Mouse (Mus musculus) myocyte (in vitro differentiated cells): ENCODE data around the gene Tssc4.

ENCODE experiments used
- CEBPB ChIP-seq: IDR thresholded peaks from 2 replicates; pipeline ENCODE4 v1.6.1; 2011; ENCODE audit warnings: mild to moderate bottlenecking, moderate library complexity; ENCODE audit not compliant: poor library complexity, insufficient read depth, severe bottlenecking
- MYOD1 ChIP-seq, 3 experiments: IDR thresholded peaks; one replicate each; pipeline ENCODE4 v1.6.1; 2011; ENCODE audit warnings: control low read depth in 2 of 3, low read depth in 2 of 3, mild to moderate bottlenecking in 2 of 3, moderate library complexity in 1 of 3; ENCODE audit not compliant: insufficient read length in 2 of 3, control insufficient read depth in 1 of 3
- MYOG ChIP-seq, 3 experiments: IDR thresholded peaks; one replicate each; pipeline ENCODE4 v1.6.1; 2011; ENCODE audit warnings: control low read depth in 2 of 3, low read depth in 2 of 3, mild to moderate bottlenecking in 2 of 3; ENCODE audit not compliant: insufficient read length in 2 of 3, control insufficient read depth in 1 of 3, insufficient read depth in 1 of 3
- POLR2A ChIP-seq: IDR thresholded peaks from one replicate; pipeline ENCODE4 v1.6.1; 2011; ENCODE audit warnings: low read depth, mild to moderate bottlenecking, control low read depth, moderate library complexity; ENCODE audit not compliant: insufficient read length
- TCF12 ChIP-seq: IDR thresholded peaks from one replicate; pipeline ENCODE4 v1.6.1; 2011; ENCODE audit warnings: mild to moderate bottlenecking, control low read depth; ENCODE audit not compliant: poor library complexity, insufficient read depth, severe bottlenecking
- USF1 ChIP-seq: IDR thresholded peaks from one replicate; pipeline ENCODE4 v1.6.1; 2011; ENCODE audit warnings: low read depth, mild to moderate bottlenecking, control low read depth, moderate library complexity

GRCm38 (mm10) chr7:143057667-143058220 is 11.3 kb upstream of the Tssc4 start:
- TF ChIP-seq MYOG (IDR thresholded peaks at IDR 0.05; ENCODE audit: control insufficient read depth in 1 of 3, insufficient read depth in 1 of 3, insufficient read length in 2 of 3, low read depth in 2 of 3) (no peak), POLR2A (no peak), TCF12 (no peak), USF1 (no peak), MYOD1 (IDR thresholded peaks at IDR 0.05; ENCODE audit: control insufficient read depth in 1 of 3, insufficient read length in 2 of 3, low read depth in 2 of 3) (no peak), CEBPB (no peak)
